Mouse (Mus musculus): ENCODE data around the gene Zfp541. TPM values are rescaled to one million over a fixed set of nuclear protein-coding genes. Genes with fewer than 3 reads are reported as not detected.

Zfp541 gene
- polyA plus RNA-seq, 2 experiments from 2014 or later: 0.11 TPM; not detected in 1

DNA sequence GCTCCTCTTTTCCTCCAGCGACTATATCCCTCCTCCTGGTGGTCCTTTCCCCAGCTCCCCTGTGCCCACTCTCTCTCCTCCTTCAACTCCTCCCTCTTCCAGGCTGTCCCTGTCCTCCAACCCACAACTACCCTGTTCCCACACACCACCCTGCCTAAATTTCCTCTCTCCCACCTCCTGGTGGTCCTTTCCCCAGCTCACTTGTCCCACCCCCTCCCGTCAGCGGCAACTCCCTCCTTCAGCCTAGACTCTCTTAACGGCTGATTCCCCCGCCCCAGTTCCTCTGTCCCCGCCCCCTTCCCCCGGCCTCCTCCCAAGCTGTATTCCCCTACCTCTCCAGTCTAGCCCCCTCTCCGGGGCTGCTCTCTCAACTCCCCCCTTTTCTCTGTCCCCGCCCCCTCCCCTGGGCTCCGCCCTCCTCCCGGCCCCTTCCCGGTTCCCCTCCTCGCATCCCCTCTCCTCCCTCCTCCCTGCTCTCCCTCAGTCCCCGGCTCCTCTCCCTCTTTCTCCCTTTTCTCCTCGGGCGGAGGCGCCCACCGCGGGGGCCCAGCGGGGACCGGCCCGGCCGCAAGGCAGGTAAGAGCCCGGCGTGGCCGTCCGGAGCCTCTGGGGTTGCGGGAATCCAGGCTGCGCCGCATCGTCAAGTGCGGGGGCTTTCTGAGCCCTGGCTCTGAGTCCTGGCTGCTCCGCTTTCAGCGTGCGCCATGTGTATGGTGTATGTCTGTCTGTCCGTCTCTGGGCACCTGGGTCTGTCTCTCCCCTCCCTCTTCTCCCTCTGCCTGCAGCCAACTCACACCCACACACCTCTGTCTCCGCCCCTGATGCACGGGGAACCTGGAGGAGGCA is 68.5 kb downstream of the Zfp541 start:
- ATAC-seq: no peak

DNA sequence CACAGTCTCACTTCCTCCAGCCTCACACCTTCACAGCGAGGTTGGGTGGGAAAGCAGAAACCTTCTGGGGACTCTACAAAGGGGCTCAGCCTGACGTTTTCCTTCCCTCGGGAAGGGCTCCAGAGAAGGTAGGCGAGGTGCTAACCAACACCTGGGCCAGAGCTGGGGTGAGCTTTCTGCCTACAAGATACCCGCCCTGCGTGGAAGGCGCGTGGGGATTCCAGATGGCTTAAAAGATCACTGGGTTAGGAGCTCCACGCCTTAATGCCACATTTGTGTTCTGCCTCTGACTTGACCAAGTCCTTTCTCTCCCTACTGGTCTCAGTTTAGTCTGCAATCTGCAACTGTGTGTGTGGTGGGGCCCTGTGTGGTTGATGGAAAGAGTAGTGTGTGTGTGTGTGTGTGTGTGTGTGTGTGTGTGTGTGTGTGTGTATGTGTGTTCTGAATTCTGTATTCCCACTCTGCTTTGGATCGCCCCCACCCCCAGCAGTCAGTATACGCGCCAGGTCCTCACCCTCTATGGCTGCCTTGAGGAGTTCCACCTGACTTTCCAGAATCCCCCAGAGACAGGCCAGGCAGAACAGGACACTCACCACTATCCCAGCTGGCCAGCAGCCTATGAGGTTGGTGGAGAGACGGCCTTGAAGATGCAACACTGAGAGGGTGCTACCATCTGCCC is 69.5 kb downstream of the Zfp541 start:
- ATAC-seq: no peak

DNA sequence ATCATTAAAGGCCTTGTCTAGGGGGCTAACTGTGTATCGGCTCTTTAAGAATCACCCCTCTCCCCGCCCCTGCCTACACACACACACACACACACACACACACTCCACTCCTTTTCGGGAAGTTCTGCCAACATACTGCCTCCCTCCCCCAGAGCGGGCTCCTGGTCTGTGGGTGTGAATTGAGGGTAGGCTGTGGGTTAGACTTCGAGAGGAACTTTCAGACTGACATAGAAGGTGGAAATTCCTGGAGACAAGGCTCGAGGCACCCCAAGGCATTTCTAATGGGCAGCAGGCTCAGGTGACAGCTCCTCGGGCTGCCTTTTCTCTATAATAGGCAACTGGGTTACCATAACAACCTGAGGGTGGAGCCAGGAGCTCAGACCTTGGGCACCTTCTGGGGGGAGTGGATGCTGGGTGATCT is 70.6 kb downstream of the Zfp541 start:
- no peak for ATAC-seq

DNA sequence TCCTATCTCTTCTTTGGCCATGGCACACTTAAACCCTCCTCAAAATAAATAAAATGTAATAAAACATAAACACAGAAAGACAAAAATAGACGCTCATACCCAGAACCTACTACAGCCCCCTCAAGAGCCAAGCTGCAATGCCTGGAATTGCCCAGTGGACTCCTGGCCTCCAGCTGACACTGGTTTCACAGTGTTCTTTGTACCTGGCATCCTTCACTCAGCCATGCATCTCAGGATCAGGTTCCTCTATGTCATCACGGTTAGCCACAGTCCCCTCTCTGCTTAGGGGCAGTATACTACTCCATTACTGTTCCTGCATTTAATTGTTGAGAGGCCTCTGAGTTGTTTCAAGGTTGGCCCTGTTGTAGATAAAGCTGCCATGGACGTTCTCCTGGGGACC is 71.3 kb downstream of the Zfp541 start:
- no peak for ATAC-seq

DNA sequence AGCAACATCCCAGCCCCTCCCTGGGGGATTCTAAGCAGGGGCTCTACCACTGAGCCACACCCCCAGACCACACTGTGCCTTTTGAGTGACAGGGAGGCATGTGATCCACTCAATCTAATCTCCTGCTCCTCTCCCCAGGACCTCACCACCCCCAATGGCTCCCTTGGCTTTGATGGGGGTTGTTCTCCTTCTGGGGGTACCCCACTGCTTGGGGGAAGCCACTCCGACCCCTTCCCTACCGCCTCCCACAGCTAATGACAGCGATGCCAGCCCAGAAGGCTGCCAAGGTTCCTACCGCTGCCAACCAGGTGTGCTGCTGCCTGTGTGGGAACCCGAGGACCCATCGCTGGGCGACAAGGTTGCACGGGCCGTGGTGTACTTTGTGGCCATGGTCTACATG is 72.1 kb downstream of the Zfp541 start:
- no peak for ATAC-seq

DNA sequence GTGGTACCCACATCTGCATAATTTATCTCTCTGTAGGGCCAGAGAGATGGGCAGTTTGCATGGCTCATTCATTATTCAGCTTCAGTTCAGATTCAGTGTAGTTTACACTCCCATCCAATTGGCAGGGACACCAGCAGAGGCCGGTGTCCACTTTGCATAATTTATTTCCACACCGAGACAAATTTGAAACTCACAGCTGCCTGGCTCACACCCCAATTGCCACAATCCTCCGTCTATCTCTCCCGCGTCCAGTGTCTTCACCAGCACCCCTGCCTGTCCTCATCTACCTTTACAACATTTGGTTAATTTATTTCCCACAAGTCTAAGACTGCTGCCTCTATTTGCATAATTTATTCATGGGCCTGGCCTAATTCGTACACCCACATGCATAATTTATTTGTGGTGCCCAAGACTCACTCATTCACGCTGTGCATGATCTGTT is 73.4 kb downstream of the Zfp541 start:
- ATAC-seq: no peak

Other genes starting within 250 kb of the Zfp541 start
- not detected for gene Obox6, start 222.1 kb upstream of the Zfp541 start, polyA plus RNA-seq (2017; shearing (Covaris generic))
- gene Crx, start 181.8 kb upstream of the Zfp541 start, polyA plus RNA-seq (2017; shearing (Covaris generic)): not detected
- gene Crxos, start 179.2 kb upstream of the Zfp541 start, polyA plus RNA-seq (2017; shearing (Covaris generic)): not detected
- 100 to 1,000 TPM; 824 to 866 TPM for gene Selenow, start 139.4 kb upstream of the Zfp541 start, polyA plus RNA-seq (2017; shearing (Covaris generic))
- 100 to 1,000 TPM; 334 to 398 TPM for gene Nop53, start 115.7 kb upstream of the Zfp541 start, polyA plus RNA-seq (2017; shearing (Covaris generic))
- under 1 TPM; 0.07 to 0.11 TPM for gene Ehd2, start 94.2 kb upstream of the Zfp541 start, polyA plus RNA-seq (2017; shearing (Covaris generic))
- 1 to 10 TPM; 3.7 TPM for gene Bicra, start 13.9 kb upstream of the Zfp541 start, polyA plus RNA-seq (2017; shearing (Covaris generic))
- gene Napa, start 36.6 kb downstream of the Zfp541 start, polyA plus RNA-seq (2017; shearing (Covaris generic)): 100 to 1,000 TPM; 162 to 259 TPM
- gene Kptn, start 58.1 kb downstream of the Zfp541 start, polyA plus RNA-seq (2017; shearing (Covaris generic)): 10 to 100 TPM; 18.6 to 21.8 TPM
- not detected for gene Slc8a2, start 68.0 kb downstream of the Zfp541 start, polyA plus RNA-seq (2017; shearing (Covaris generic))
- gene Meis3, start 113.3 kb downstream of the Zfp541 start, polyA plus RNA-seq (2017; shearing (Covaris generic)): 10 to 100 TPM; 11.0 to 17.9 TPM
- 10 to 100 TPM in 1 of 2 experiments, 1 to 10 TPM in 1; 7.0 to 10.9 TPM for gene Dhx34, start 160.2 kb downstream of the Zfp541 start, polyA plus RNA-seq (2017; shearing (Covaris generic))
- not detected for gene C5ar2, start 182.3 kb downstream of the Zfp541 start, polyA plus RNA-seq (2017; shearing (Covaris generic))
- not detected for gene C5ar1, start 197.7 kb downstream of the Zfp541 start, polyA plus RNA-seq (2017; shearing (Covaris generic))
- 1 to 10 TPM; 1.8 to 2.8 TPM for gene Inafm1, start 211.8 kb downstream of the Zfp541 start, polyA plus RNA-seq (2017; shearing (Covaris generic))
- gene Ccdc9, start 225.0 kb downstream of the Zfp541 start, polyA plus RNA-seq (2017; shearing (Covaris generic)): 10 to 100 TPM; 11.1 to 11.2 TPM
- 1 to 10 TPM in 1 of 2 experiments, under 1 TPM in 1; 0.43 to 1.5 TPM for gene Bbc3, start 246.6 kb downstream of the Zfp541 start, polyA plus RNA-seq (2017; shearing (Covaris generic))